Mouse (Mus musculus): ENCODE measurements at regions not wholly inside any gene's neighbourhood (a gene's known extent, or its start where the extent isn't known, plus 50 kb on each side); places are given as distances from the start of the nearest gene placed in this dataset.

GRCm38 (mm10) chr3:143594676-143595075 lies 610.3 kb downstream of the Lmo4 start:
- no peak for DNase-seq (ENCODE audit: low spot score)

GRCm38 (mm10) chr3:143586653-143587052 lies 618.4 kb downstream of the Lmo4 start:
- DNase-seq (ENCODE audit: low spot score) = no peak

- DNase-seq (ENCODE audit: low spot score) = no peak
These were observed 620.1 kb downstream of the Lmo4 start for GRCm38 (mm10) chr3:143584692-143585603.

DNA sequence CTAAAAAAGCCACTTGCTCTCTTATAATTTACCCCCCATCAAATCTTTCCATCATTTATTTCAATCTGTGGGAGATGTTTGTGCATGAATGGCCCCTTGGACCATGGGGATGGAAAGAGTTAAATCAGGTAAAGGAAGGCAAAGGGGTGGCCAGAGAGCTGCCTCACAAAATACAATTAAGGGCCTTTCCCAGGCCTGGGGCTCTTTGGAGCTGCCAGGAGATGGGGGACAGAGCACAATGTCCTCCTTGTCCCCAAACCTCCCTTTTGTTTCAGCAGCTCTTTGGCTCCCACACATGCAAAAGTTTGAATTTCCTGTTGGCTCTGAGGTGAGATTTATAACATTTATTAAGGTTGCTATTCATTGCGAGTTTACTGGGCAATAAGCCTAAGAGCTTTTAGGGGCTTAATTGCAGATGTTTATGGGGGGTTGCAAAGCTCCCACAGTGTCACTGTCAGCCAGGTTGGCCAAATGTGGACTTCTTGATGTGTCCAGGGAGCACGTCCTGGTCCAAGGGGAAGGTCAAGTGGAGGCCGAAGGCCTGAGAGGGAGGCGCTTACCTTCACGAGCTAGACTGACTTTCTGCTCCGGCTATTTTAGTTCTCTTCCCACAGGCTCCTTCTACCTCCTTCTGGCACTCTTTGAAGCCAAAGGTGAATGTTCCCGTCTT lies 628.5 kb downstream of the Lmo4 start:
- no peak for DNase-seq (ENCODE audit: low spot score)

DNA sequence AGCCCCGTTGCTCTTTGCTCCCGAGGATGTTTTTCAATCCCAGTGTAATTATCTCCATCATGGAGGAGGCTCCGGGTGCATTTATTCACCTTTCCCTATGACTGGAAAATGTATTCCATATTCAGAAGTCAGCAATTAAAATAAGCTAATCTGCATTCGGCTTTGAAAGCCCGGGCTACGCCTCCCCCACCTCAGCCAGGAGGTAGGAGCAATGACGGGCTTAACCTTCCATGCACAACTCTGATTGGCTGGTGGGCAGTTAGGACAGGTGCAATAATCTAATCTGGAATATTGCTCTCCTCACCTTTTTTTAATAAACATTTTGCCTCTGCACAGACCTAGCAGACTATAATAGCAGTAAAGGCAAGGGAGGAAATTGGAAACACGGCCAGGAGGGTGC lies 629.3 kb downstream of the Lmo4 start:
- DNase-seq (ENCODE audit: low spot score) = no peak

- no peak for DNase-seq (ENCODE audit: low spot score)
These were observed 630.8 kb downstream of the Lmo4 start for GRCm38 (mm10) chr3:143574035-143574864.

DNA sequence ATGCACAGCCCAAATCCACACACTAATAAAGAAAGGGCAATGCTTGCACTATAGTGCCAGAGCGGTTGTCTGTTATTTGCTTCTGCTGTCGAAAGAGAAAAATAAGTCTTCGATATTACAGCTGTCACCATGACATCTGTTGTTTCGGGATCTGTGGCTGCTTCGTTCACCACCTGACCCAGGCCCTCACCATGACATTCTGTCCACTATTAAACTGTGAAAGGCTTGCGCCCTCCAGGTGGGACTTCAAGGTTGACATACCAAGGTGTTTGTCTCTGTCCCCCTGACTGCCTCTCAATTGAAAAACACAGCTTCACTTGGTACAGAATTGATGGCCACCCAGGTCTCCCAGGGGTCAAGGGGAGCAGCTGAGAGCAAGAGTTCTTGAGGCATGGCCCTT lies 635.1 kb downstream of the Lmo4 start:
- no peak for DNase-seq (ENCODE audit: low spot score)

DNA sequence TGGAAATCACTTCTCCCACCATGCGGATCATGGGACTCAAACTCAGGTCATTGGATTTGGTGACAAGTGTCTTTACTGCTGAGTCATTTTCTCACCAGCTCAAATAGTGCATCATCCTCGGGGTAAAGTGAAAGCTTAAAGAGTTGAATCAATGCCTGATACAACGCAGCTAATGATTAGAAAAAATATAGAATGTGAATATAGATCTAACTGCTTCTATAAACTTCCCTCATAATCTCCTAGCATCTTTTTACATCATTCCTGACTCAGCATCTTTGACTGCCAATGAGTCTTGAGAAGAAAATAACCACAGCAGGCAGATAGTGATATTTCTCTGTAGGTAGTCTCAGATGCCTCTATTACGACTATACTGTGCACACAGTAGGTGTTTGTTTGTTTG lies 640.0 kb downstream of the Lmo4 start:
- DNase-seq (ENCODE audit: low spot score) = no peak

GRCm38 (mm10) chr3:143542811-143543210 lies 661.0 kb upstream of the Pkn2 start:
- DNase-seq (ENCODE audit: low spot score) = no peak

DNA sequence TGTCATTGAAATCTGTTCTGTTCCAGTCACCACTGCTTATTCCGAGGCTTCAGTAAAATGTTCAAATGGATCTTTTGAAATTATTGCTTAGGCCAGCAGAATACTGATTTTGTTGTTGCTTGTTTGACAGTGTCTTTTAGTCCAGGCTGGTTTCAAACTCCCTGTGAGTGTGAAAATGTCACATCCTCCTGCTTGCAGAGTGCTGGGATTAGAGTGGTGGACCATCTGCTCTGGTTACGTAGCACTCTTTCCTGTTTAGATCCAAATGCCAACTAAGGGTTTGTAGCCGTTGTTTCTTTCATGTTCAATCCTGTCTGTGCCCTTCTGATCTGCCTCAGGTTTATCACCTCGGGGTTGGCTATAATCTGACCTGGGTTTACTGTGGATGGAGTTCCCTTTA lies 646.2 kb upstream of the Pkn2 start:
- no peak for DNase-seq (ENCODE audit: low spot score)

- no peak for DNase-seq (ENCODE audit: low spot score)
These were observed 645.5 kb upstream of the Pkn2 start for GRCm38 (mm10) chr3:143527274-143527673.

DNA sequence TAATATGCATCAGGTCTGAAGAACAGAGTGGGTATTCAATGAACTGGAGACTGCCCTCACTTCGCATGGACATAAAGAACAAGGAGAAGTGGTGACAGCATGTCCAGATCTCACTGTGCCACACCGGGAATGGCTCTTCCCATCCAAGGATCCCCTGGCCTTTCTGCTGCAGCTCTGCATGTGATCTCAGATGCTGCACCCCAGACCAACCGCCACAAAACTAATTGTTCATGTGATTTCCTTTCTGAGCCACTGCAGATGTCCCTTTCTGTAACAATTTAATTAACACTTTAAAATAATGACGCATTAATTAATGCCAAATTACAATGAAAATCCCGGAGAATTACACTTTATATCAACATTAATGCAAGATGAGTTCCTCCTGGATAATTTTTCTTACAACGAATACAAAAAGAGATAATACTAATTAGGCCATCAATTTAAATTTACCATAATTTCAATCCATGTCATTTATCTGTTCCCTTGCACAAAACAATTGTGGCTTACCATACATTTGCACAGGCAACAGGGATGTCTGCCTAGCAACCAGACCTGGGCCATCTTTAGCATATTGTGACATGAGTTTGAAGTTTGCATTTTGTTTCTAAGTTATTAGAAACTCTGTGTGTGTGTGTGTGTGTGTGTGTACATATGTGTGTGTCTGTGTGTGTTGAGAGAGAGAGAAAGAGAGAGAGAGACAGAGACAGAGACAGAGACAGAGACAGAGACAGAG lies 630.9 kb upstream of the Pkn2 start:
- DNase-seq (ENCODE audit: low spot score) = no peak

- DNase-seq (ENCODE audit: low spot score) = no peak
These were observed 627.7 kb upstream of the Pkn2 start for GRCm38 (mm10) chr3:143509531-143509930.

DNA sequence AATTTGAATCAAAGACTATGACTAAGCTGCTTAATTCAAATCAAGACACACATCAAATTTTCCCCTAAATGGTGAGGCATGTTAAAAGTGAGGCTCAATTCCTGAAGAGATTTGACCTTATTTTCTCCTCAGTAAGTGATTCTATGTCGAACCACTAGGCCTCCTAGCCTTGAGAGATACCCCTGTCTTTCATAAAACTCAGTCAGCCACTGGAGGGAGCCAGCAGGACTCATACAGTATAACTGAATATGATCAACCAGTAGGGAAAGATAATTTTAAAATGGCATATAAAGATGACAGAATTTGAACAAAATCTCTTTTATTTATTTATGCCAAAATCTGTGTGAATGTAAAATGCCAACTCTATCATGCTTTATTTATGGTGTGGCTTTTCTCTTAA lies 626.5 kb upstream of the Pkn2 start:
- peak; percentile 64 for DNase-seq (ENCODE audit: low spot score)

GRCm38 (mm10) chr3:143501017-143501416 lies 619.2 kb upstream of the Pkn2 start:
- DNase-seq (ENCODE audit: low spot score) = no peak

DNA sequence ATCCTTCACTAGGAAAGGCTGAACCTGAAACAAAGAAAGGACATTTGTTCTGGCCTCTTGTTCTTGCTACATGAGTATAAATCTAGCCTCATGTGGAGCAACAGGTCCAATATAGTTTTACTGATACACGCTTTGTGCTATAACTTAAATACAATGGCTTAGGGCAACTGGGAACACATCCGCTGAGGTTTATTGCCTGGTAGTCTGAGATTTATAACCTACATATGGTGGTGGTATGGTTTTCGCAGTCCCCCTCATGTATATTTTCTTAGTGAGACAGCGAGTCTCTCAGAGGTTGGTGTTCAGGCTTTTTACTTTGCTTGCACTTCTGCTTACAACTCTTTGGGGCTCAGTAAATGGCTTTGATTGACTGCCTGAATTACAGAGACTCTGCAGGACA lies 613.6 kb upstream of the Pkn2 start:
- DNase-seq (ENCODE audit: low spot score) = no peak

DNA sequence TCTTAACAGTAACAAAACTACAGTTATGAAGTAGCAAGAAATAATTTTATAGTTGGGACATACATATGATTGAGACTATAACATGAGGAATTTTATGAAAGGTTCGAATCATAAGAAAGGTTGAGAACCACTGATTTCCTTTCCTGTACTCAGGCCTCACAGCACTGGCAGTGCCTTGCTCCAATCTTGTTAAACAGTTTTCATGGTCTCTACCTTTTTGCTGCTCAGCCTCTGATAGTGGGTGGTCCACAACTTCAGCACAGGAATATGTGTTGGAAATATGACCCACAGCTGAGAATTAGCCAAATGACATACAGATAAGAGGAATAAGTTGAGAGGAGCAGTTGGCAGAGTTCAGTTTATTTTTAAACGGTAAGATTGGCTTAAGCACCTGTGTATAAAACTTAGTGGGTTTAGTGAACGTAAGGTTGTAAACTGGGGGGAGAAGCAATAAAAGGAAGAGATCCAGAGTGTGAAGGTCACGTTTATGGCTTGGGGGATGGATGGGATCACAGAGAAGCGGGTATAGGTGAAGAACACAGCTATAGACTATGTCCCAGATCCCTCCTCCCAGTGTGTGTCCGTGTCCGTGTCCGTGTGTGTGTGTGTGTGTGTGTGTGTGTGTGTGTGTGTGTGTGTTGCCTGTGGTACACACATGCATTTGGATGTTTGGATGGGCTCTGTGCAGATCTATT lies 596.3 kb upstream of the Pkn2 start:
- DNase-seq (ENCODE audit: low spot score) = no peak

- DNase-seq (ENCODE audit: low spot score) = no peak
These were observed 593.7 kb upstream of the Pkn2 start for GRCm38 (mm10) chr3:143475461-143475860.

DNA sequence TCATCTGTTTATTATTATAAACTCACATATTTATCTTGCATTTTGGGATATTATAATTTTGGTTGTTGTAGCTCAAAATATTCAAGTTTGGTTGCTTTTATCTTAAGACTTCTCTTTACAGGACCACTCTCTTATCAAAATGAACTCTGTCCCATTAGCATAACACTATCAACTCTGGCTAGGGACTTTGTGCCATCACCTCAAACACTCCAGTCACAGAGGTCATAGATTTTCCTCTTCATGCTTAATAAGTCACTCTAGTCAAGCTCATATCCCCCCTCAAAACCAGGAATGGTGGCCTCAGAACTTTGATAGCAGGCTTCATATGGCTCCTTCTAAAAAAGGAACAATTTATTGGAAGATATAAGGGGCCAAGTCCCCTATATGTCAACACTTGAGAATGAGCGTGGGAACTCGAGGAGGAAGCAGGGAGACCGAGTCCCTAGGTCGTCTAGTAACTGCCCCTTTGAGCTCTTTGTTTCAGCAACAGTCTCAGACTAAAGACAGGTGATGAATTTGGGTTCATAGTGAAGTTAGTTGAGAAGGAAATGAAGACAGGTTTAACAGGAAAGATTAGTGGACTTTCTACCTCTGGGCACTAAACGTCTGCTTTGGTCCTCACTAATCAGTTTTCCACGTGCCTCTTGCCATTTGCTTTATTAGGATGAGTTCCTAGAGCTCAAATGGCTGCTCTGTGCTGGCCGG lies 565.4 kb upstream of the Pkn2 start:
- DNase-seq (ENCODE audit: low spot score) = no peak

GRCm38 (mm10) chr3:143417401-143417800 lies 535.6 kb upstream of the Pkn2 start:
- DNase-seq (ENCODE audit: low spot score) = no peak

- DNase-seq (ENCODE audit: low spot score) = no peak
These were observed 529.9 kb upstream of the Pkn2 start for GRCm38 (mm10) chr3:143411655-143412054.
